Mouse (Mus musculus): ENCODE data around the gene Dag1. TPM values are rescaled to one million over a fixed set of nuclear protein-coding genes. Genes with fewer than 3 reads are reported as not detected.

The Dag1 gene
- polyA plus RNA-seq (2012; rRNA removed): 8.4 and 9.0 TPM in 2 replicates

DNA sequence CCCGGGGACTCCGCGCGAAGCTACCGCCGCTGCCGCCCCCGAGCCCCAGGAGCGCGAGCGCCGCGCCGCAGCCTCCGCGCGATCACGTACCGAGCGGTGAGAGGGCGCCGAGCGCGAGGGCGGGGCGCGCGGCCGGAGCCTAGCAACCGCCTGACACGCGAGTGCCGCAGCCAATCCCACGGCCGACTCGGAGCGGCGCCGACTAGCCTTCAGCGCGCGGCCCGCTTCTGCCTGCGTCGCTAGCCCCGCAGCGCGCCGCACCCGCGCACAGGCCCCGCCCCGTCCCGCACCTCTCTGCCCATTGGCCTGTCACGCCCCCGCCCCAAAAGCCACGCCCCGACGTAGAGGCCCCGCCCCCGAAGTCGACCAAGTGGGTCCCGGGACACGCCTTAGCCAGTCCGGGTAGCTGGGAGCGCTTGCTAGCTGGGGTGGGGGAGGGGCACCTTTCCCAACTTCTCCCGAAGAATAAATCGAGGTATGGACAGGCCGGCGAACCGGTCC lies at the start of gene Dag1:
Dag1 (minus strand) TSS at position 269 of the 501 bp plus-strand sequence.

DNA sequence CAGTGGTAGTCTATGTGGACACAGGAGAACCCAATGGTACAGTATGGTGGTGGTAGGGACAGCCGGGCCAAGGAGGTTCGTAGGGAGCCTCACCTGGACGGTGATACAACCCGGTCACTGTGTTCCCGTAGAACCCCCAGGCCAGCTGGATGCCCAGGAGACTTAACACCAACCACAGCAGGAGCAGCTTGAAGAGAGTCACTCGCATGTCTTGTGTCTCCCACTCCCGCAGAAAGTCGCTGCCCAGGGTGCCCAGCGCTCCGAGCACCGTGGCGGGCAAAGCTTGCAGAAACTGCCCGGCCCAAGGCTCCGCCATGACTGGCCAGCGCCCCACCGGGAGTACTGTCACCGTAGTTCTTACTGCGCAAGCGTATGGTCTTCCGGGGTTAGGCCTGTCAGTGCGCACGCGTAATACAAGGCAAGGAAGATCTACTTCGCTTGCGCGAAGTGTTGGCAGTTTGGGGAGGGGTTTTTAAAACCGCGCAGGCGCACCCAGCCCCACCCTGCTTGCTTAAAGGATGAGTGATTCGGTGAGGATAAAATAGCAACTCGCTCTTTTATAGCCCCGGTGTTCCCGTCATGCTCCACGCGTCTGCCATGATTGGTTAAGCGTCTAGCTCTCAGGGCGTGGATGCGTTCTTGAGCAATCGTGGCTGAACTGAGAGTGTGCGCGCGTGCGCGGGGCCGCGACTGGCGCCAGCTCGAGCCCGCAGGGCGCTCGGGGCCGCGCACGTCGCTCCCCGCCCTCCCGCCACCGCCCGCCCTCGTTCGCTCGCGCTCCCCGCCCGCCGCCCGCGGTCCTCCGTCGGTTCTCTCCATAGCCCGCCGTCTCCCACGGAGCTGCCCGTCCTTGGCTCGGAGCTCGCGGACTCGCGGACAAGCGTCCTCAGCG lies 42.1 kb upstream of the Dag1 start, which contains the start of the genes Rhoa and Tcta:
Rhoa (plus strand) TSS at position 501 of the 892 bp plus-strand sequence.
Tcta (minus strand) TSS at position 532 of the 892 bp plus-strand sequence.

DNA sequence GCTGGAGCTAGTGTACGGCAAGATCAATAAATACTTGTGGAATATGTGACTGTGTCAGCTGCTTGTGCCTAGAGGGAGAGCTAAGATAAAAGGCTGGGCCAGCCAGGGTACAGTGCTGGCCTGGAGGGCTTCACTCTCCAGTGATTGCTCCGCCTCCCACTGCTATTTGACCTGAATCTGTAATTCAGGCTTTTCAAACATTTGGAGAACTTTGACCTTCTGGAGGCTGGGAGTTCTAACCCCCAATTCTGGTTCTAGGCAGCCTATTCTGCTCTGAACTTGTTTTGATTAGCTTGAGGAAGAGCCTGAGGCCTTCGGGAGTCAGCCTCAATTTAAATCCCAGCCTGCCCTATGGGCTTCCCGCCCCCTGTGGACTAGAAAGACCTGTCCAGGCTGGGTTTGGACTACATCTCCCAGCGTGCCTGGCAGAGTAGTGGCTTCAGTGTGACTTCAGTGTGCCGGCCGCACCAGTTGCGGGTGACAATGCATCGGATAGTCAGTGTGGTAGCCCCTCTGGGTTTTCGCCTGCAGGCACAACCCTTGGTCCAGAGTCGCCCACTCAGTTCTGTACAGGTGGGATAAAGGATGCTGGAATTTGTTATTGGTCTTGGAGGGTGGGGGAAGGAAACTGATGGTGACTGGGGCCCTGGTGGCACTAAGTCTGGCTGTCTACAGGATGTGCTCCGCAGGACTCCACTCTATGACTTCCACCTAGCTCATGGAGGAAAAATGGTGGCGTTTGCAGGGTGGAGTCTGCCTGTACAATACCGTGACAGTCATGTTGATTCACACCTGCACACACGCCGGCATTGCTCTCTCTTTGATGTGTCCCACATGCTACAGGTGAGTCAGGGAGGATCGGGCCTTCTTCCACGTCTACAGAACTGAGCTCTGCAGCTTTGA lies 32.9 kb upstream of the Dag1 start, which contains the start of gene Amt:
Amt (plus strand) TSS at position 401 of the 903 bp plus-strand sequence.

DNA sequence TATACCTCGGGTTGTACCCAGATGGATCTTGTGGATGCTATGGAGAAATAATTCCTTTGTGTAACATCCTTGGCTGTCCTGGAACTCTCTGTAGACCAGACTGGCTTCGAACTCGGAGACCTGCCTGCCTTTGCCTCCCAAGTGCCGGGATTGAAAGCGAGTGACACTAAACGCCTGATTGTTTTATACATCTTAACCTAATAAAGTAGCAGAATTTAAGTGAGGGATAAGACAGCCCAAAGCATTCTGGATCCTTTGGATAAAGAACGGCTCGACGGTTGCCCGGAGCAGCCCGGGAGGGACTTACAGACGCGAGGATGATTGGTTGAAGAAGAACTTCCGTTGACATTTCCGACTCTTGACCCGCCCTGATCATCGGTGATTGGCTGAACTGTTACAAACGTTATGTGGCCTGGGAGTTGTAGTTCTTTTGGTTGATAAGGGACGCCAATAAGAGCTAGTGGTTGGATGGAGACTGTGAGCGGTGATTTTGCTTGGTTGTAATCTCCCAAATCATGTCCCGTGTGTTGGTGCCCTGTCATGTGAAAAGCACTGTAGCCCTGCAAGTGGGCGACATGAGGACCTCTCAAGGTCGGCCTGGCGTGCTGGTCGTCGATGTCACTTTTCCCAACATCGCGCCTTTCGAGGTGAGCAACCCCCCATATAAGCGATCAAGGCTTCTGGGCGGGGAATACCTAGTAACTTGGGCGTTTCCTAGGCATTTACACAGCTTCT lies 26.4 kb upstream of the Dag1 start, which contains the start of gene Nicn1:
Nicn1 (plus strand) TSS at position 414 of the 735 bp plus-strand sequence.

DNA sequence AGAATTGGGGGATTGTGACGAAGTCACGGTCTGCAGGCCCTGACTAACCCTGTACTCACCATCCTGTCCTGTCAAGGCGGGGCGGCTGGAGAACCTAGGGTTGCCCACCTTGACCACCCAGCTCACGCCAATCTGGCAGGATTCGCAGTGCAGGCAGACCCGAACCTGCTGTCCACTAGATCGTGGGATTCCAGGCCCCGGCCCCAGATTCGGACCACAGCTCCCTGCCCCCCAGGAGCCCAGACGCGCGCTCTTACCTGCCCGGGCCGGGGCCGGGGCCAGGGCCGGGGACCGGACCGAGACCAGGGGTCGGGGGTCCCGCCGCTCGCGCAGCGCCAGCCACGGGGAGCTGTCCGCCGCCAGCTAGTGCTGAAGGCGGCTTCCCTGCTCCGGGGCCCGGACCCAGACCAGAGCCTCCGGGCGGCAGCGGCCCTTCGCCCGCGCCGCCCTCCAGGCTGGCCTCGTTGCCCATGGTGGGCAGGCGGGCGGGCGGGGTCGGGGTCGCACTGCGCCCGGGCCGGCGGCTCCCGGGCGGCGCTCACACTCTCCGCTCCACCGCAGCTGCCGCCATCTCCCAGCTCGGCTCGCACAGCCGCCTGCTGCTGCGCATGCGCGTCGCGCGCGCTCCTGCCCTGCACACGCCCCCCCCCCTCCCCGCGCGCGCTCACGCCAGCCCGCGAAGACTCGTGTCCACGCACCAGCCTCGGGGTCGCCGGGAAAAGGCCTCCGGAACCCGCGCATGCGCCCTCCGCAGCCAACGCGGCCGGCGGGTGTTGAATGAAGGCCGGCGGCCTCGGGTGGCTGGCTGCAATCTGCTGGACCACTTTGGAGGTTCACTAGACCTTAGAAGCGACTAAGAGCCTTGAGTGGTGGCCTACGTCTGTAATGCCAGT lies 73.7 kb downstream of the Dag1 start, which contains the start of gene Bsn:
Bsn (minus strand) TSS at position 598 of the 893 bp plus-strand sequence.

Other genes starting within 250 kb of the Dag1 start
- 11.3 and 11.8 TPM in 2 replicates for gene Gmppb, start 214.7 kb downstream of the Dag1 start, polyA plus RNA-seq (2012; rRNA removed)
- 0.44 and 0.62 TPM in 2 replicates for gene Amigo3, start 210.8 kb downstream of the Dag1 start, polyA plus RNA-seq (2012; rRNA removed)
- 92.9 and 96.0 TPM in 2 replicates for gene Mst1, start 183.5 kb downstream of the Dag1 start, polyA plus RNA-seq (2012; rRNA removed)
- gene Rnf123, start 180.6 kb downstream of the Dag1 start, polyA plus RNA-seq (2012; rRNA removed): 53.9 and 64.1 TPM in 2 replicates
- 81.3 and 81.5 TPM in 2 replicates for gene Apeh, start 169.4 kb downstream of the Dag1 start, polyA plus RNA-seq (2012; rRNA removed)
- 0.46 and 0.60 TPM in 2 replicates for gene Bsn, start 73.6 kb downstream of the Dag1 start, polyA plus RNA-seq (2012; rRNA removed)
- gene Nicn1, start 26.5 kb upstream of the Dag1 start, polyA plus RNA-seq (2012; rRNA removed): 5.9 and 6.0 TPM in 2 replicates
- gene Amt, start 32.9 kb upstream of the Dag1 start, polyA plus RNA-seq (2012; rRNA removed): 10.6 and 10.9 TPM in 2 replicates
- 74.7 and 78.0 TPM in 2 replicates for gene Rhoa, start 42.2 kb upstream of the Dag1 start, polyA plus RNA-seq (2012; rRNA removed)
- gene Tcta, start 42.2 kb upstream of the Dag1 start, polyA plus RNA-seq (2012; rRNA removed): 13.6 and 14.8 TPM in 2 replicates
- 1,940 and 2,086 TPM in 2 replicates for gene Gpx1, start 74.9 kb upstream of the Dag1 start, polyA plus RNA-seq (2012; rRNA removed)
- 27.8 and 30.7 TPM in 2 replicates for gene Usp4, start 83.9 kb upstream of the Dag1 start, polyA plus RNA-seq (2012; rRNA removed)
- 0.26 and 0.44 TPM in 2 replicates for gene 1700102P08Rik, start 128.8 kb upstream of the Dag1 start, polyA plus RNA-seq (2012; rRNA removed)
- 0.06 and 0.08 TPM in 2 replicates for gene Ccdc36, start 164.5 kb upstream of the Dag1 start, polyA plus RNA-seq (2012; rRNA removed)
- not detected in 2 replicates for gene BC048562, start 172.5 kb upstream of the Dag1 start, polyA plus RNA-seq (2012; rRNA removed)
- gene Ccdc71, start 196.6 kb upstream of the Dag1 start, polyA plus RNA-seq (2012; rRNA removed): 9.5 TPM in 2 replicates
- 18.4 and 25.3 TPM in 2 replicates for gene Klhdc8b, start 197.6 kb upstream of the Dag1 start, polyA plus RNA-seq (2012; rRNA removed)
- gene Lamb2, start 215.8 kb upstream of the Dag1 start, polyA plus RNA-seq (2012; rRNA removed): 9.6 and 10.7 TPM in 2 replicates
- 32.7 and 42.1 TPM in 2 replicates for gene Usp19, start 226.6 kb upstream of the Dag1 start, polyA plus RNA-seq (2012; rRNA removed)
- gene Qars, start 243.7 kb upstream of the Dag1 start, polyA plus RNA-seq (2012; rRNA removed): 68.5 and 88.3 TPM in 2 replicates

Data from liver, embryonic 18 days (tissue).